Mouse (Mus musculus) CD4-positive, CD25-positive, alpha-beta regulatory T cell (primary cell): ENCODE data around the gene Tbcel. TPM values are rescaled to one million over a fixed set of nuclear protein-coding genes. Genes with fewer than 3 reads are reported as not detected.

Experiments
- polyA plus RNA-seq: library from polyadenylated mRNA; unstranded; fragments of 100-300 nt; shearing (Covaris generic); gene quantifications from one replicate; pipeline ENCODE4 v1.2.1, GENCODE M21; 2017

Gene Tbcel
- 20.5 TPM for polyA plus RNA-seq

GRCm38 (mm10) chr9:42507709-42508108 lies at the start of gene Tbcel:
TSS of gene Tbcel (minus strand) at chr9:42507809.

GRCm38 (mm10) chr9:42399829-42400228 lies 107.8 kb downstream of the Tbcel start, which contains the start of gene Tecta:
TSS of gene Tecta (minus strand) at chr9:42399929.

Other genes with a start within 250 kb of the Tbcel start
- 88.8 TPM for gene Sc5d, start 243.6 kb downstream of the Tbcel start, polyA plus RNA-seq
- gene Tecta, start 107.9 kb downstream of the Tbcel start, polyA plus RNA-seq: not detected